Mouse (Mus musculus): Measurements from ENCODE around the gene Nudc.

DNA sequence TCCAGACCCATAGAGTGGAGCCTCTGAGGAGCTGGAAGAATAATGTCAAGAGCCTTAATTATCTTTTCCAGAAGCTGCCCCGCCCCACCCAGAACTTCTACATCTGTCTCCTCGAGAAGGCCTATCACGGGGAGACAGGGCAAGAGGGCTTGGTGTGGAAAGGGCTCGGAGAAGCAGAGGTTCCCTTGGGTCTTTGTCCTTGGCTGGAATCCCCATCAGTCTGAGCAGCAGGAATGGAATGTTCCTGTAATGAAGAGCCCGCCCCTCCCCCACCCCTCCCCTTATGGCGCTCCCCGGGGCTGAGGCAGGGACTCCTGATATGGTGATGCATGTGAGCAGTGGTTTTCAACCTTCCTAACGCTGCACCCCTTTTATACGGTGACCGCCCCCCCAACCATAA is 54.0 kb downstream of the Nudc start:
- TF ChIP-seq MAX (IDR thresholded peaks at IDR 0.05; ENCODE audit: low read depth) (no peak), POLR2A (IDR thresholded peaks at IDR 0.05; ENCODE audit: insufficient read length, low read depth) (no peak), MYOD1 (IDR thresholded peaks at IDR 0.05; ENCODE audit: control insufficient read depth in 1 of 3, insufficient read length in 2 of 3, low read depth in 2 of 3) (no peak), TCF12 (IDR thresholded peaks at IDR 0.05; ENCODE audit: insufficient read depth, poor library complexity, severe bottlenecking) (no peak), POLR2AphosphoS2 (IDR thresholded peaks at IDR 0.05; ENCODE audit: insufficient read length, low read depth) (no peak), E2F4 (IDR thresholded peaks at IDR 0.05; ENCODE audit: insufficient read depth) (no peak), SRF (IDR thresholded peaks at IDR 0.05; ENCODE audit: control insufficient read depth, insufficient read length, low read depth) (no peak), CEBPB (IDR thresholded peaks at IDR 0.05; ENCODE audit: insufficient read depth, poor library complexity, severe bottlenecking) (no peak), TCF3 (IDR thresholded peaks at IDR 0.05; ENCODE audit: insufficient read length, low read depth) (no peak), USF1 (IDR thresholded peaks at IDR 0.05; ENCODE audit: low read depth) (no peak), MYOG (IDR thresholded peaks at IDR 0.05; ENCODE audit: control insufficient read depth in 1 of 3, insufficient read depth in 1 of 3, insufficient read length in 2 of 3, low read depth in 2 of 3) (no peak), REST (IDR thresholded peaks at IDR 0.05; ENCODE audit: insufficient read depth, insufficient read length) (no peak)

Measured in myocyte (in vitro differentiated cells).